Mouse (Mus musculus): ENCODE measurements around the gene Cars. TPM values are rescaled to one million over a fixed set of nuclear protein-coding genes. Genes with fewer than 3 reads are reported as not detected.
A peak's percentile ranks its signal among the peaks of the same experiment; 100 is the strongest.
"Not testable (repeated sequence)": the region's sequence is repeated elsewhere in the genome, so short reads cannot be mapped to it uniquely, and the experiment has no call there.

The Cars gene
- 8.7 and 12.5 TPM in 2 replicates for polyA plus RNA-seq (2012)

GRCm38 (mm10) chr7:143599428-143600230 lies at the start of gene Cars:
TSS of gene Cars (minus strand) at chr7:143600090.
- no peaks in the 10 kb centered on the region for H3K9me3 ChIP-seq (ENCODE audit: control insufficient read depth, low read length)
- no peak for TF ChIP-seq GATA1 (IDR thresholded peaks at IDR 0.05; ENCODE audit: low read length)
- TF ChIP-seq TAL1 (IDR thresholded peaks at IDR 0.05; ENCODE audit: low read length) = no peak
- H3K4me1 ChIP-seq (ENCODE audit: control insufficient read depth) = peaks cover 54% of the 10 kb centered on the region
- H3K27me3 ChIP-seq (ENCODE audit: control insufficient read depth) = no peaks in the 10 kb centered on the region
- H3K4me3 ChIP-seq (replicated peaks) = peak within 1 kb of the TSS; percentile 90
- peaks cover 43% of the 10 kb centered on the region for H3K36me3 ChIP-seq (ENCODE audit: control insufficient read depth)

GRCm38 (mm10) chr7:143649034-143649768 lies 49.3 kb upstream of the Cars start, which contains the start of gene Tnfrsf22:
TSS of gene Tnfrsf22 (minus strand) at chr7:143649661.
- Histone ChIP-seq H3K9me3 (ENCODE audit: control insufficient read depth, low read length) (peaks cover 5% of the 10 kb centered on the region), H3K4me1 (ENCODE audit: control insufficient read depth) (peaks cover 6% of the 10 kb centered on the region), H3K4me3 (replicated peaks) (peak within 1 kb of the TSS; percentile 51), H3K27me3 (ENCODE audit: control insufficient read depth) (peaks cover 8% of the 10 kb centered on the region), H3K36me3 (ENCODE audit: control insufficient read depth) (no peaks in the 10 kb centered on the region)
- TF ChIP-seq GATA1 (IDR thresholded peaks at IDR 0.05; ENCODE audit: low read length) (no peak), TAL1 (IDR thresholded peaks at IDR 0.05; ENCODE audit: low read length) (no peak)

- not testable (repeated sequence) for H3K27me3 ChIP-seq (ENCODE audit: control insufficient read depth); H3K36me3 ChIP-seq (ENCODE audit: control insufficient read depth); H3K9me3 ChIP-seq (ENCODE audit: control insufficient read depth, low read length); H3K4me1 ChIP-seq (ENCODE audit: control insufficient read depth); H3K4me3 ChIP-seq (replicated peaks)
Observed at GRCm38 (mm10) chr7:143643949-143644348, 44.1 kb upstream of the Cars start.

GRCm38 (mm10) chr7:143636674-143637073 lies 36.8 kb upstream of the Cars start:
- Histone ChIP-seq H3K36me3 (ENCODE audit: control insufficient read depth) (no peaks in the 10 kb centered on the region), H3K9me3 (ENCODE audit: control insufficient read depth, low read length) (no peaks in the 10 kb centered on the region), H3K4me1 (ENCODE audit: control insufficient read depth) (peaks cover 4% of the 10 kb centered on the region), H3K4me3 (replicated peaks) (no peak overlapping the region), H3K27me3 (ENCODE audit: control insufficient read depth) (no peaks in the 10 kb centered on the region)
- TF ChIP-seq GATA1 (IDR thresholded peaks at IDR 0.05; ENCODE audit: low read length) (no peak), TAL1 (IDR thresholded peaks at IDR 0.05; ENCODE audit: low read length) (no peak)

- peaks cover under 1% of the 10 kb centered on the region for H3K4me1 ChIP-seq (ENCODE audit: control insufficient read depth)
- no peaks in the 10 kb centered on the region for H3K36me3 ChIP-seq (ENCODE audit: control insufficient read depth)
- H3K27me3 ChIP-seq (ENCODE audit: control insufficient read depth) = no peaks in the 10 kb centered on the region
- H3K9me3 ChIP-seq (ENCODE audit: control insufficient read depth, low read length) = no peaks in the 10 kb centered on the region
- no peak for TF ChIP-seq TAL1 (IDR thresholded peaks at IDR 0.05; ENCODE audit: low read length)
- no peak for TF ChIP-seq GATA1 (IDR thresholded peaks at IDR 0.05; ENCODE audit: low read length)
- H3K4me3 ChIP-seq (replicated peaks) = no peak overlapping the region
Observed at GRCm38 (mm10) chr7:143631503-143631902, 31.6 kb upstream of the Cars start.

DNA sequence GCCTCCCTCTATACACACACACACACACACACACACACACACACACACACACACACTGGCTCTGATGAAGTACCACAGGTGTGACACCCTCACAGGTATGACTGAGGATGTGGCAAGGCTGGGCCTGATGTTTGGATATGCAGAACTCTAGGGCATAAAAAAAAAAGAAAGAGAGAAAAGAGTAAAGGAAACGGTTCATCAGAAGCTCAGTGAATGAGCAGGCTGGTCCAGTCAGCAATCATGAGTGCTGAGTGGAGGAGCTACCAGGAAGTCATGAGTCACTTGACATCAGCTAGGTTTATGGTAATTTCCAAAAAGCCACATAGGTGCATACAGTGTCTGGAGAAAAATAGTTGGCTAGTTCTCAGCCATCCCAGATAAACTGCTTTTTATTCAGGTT lies 29.6 kb upstream of the Cars start:
- no peaks in the 10 kb centered on the region for H3K9me3 ChIP-seq (ENCODE audit: control insufficient read depth, low read length)
- H3K4me3 ChIP-seq (replicated peaks) = no peak overlapping the region
- no peaks in the 10 kb centered on the region for H3K36me3 ChIP-seq (ENCODE audit: control insufficient read depth)
- no peaks in the 10 kb centered on the region for H3K4me1 ChIP-seq (ENCODE audit: control insufficient read depth)
- TF ChIP-seq TAL1 (IDR thresholded peaks at IDR 0.05; ENCODE audit: low read length) (no peak), GATA1 (IDR thresholded peaks at IDR 0.05; ENCODE audit: low read length) (no peak)
- H3K27me3 ChIP-seq (ENCODE audit: control insufficient read depth) = no peaks in the 10 kb centered on the region

- TF ChIP-seq TAL1 (IDR thresholded peaks at IDR 0.05; ENCODE audit: low read length) = no peak
- H3K27me3 ChIP-seq (ENCODE audit: control insufficient read depth) = no peaks in the 10 kb centered on the region
- no peaks in the 10 kb centered on the region for H3K4me1 ChIP-seq (ENCODE audit: control insufficient read depth)
- no peaks in the 10 kb centered on the region for H3K9me3 ChIP-seq (ENCODE audit: control insufficient read depth, low read length)
- H3K4me3 ChIP-seq (replicated peaks) = no peak within 1 kb of the TSS
- no peaks in the 10 kb centered on the region for H3K36me3 ChIP-seq (ENCODE audit: control insufficient read depth)
Observed at GRCm38 (mm10) chr7:143628540-143628939, 28.6 kb upstream of the Cars start, which contains the start of gene Tnfrsf26. TSS of gene Tnfrsf26 (minus strand) at chr7:143628722.

DNA sequence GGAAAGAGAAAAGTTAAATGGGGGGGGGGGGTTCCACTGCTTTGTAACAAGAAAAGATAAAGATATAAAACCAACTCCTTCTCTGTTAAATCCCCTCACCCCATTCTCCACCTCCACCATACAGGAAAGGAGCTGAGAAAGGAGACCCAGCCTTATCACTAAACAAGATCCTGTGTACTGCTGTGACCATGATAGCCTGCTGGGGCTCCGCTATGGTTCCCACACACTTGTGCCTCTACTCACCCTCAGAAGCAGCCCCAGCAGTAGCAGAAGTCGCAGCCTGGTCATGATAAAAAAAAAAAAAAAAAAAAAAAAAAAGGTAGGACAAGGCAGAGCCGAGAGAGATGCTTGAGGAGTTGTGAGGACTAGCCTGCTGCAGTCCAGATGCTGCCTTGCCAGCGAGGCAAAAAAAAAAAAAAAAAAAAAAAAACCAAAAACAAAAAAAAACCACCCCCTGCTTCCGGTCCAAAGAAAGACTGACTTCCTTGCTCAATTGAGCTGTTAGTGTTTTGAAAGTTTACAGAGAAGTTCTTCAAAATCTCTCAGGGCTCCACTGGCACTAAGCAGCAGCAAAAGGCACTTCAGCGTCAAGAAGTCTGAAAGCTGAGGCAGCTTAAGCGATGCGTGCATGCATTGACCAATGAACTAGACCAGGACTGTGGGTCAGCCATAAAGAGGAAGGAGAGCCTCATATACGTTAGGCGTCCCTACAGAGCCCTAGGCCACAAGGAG lies 27.8 kb upstream of the Cars start:
- Histone ChIP-seq H3K36me3 (ENCODE audit: control insufficient read depth) (no peaks in the 10 kb centered on the region), H3K4me1 (ENCODE audit: control insufficient read depth) (no peaks in the 10 kb centered on the region), H3K4me3 (replicated peaks) (no peak overlapping the region), H3K9me3 (ENCODE audit: control insufficient read depth, low read length) (no peaks in the 10 kb centered on the region), H3K27me3 (ENCODE audit: control insufficient read depth) (no peaks in the 10 kb centered on the region)
- no peak for TF ChIP-seq GATA1 (IDR thresholded peaks at IDR 0.05; ENCODE audit: low read length)
- TF ChIP-seq TAL1 (IDR thresholded peaks at IDR 0.05; ENCODE audit: low read length) = no peak

DNA sequence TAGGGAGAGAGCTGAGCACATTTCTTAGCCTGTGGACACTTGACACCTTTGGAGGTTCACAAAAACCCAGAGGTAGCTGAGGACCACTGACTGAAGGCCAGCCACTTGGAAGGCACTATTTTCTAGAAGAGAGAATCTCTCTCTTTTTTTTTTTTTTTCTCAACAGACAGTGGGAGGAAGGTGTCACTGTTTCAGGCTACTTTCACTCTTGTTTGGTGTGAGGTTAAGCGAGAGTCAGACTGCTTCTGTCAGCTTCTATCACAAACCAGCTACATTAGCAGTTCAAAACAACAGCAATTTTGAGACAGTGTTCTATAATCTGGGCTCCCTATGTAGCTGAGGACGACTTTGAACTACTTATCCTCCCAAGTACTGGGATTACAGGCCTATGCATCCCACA lies 26.3 kb upstream of the Cars start:
- H3K27me3 ChIP-seq (ENCODE audit: control insufficient read depth) = no peaks in the 10 kb centered on the region
- TF ChIP-seq GATA1 (IDR thresholded peaks at IDR 0.05; ENCODE audit: low read length) (no peak), TAL1 (IDR thresholded peaks at IDR 0.05; ENCODE audit: low read length) (no peak)
- no peaks in the 10 kb centered on the region for H3K36me3 ChIP-seq (ENCODE audit: control insufficient read depth)
- no peaks in the 10 kb centered on the region for H3K9me3 ChIP-seq (ENCODE audit: control insufficient read depth, low read length)
- H3K4me3 ChIP-seq (replicated peaks) = no peak overlapping the region
- H3K4me1 ChIP-seq (ENCODE audit: control insufficient read depth) = no peaks in the 10 kb centered on the region

All from erythroblast, embryonic 14.5 days (primary cell).